Mouse (Mus musculus) kidney, postnatal 0 days (tissue): Measurements from ENCODE around the gene Pi4ka. TPM values are rescaled to one million over a fixed set of nuclear protein-coding genes. Genes with fewer than 3 reads are reported as not detected.

Experiments used
- ATAC-seq: fragments of 200-750 bp; cut with Nextera tagmentation; replicated peaks from 2 replicates; pipeline ENCODE4 v1.8.0; 2017; ENCODE audit warnings: low read depth, moderate number of reproducible peaks, moderate TSS enrichment, moderate library complexity; ENCODE audit not compliant: low FRiP score
- DNase-seq: peaks from one replicate; pipeline ENCODE4 v3.0.0-alpha.2; 2016; ENCODE audit warnings: low spot score
- H3K27ac ChIP-seq: fragments of 300-500 bp; sonication (generic); 2 replicates; pipeline ENCODE4 v1.5.1; 2014; ENCODE audit warnings: mild to moderate bottlenecking
- H3K27me3 ChIP-seq: fragments of 300-500 bp; sonication (generic); 2 replicates; pipeline ENCODE4 v1.6.1; 2014; ENCODE audit warnings: low read length, mixed read lengths; ENCODE audit not compliant: insufficient read depth
- H3K36me3 ChIP-seq: fragments of 300-500 bp; sonication (generic); 2 replicates; pipeline ENCODE4 v1.6.1; 2014; ENCODE audit warnings: low read length, mixed read lengths; ENCODE audit not compliant: insufficient read depth
- H3K4me1 ChIP-seq: fragments of 300-500 bp; sonication (generic); replicated peaks from 2 replicates; pipeline ENCODE4 v1.6.1; 2014; ENCODE audit warnings: antibody characterized with exemption, low read length, mixed read lengths; ENCODE audit not compliant: insufficient read depth
- H3K4me2 ChIP-seq: fragments of 300-500 bp; sonication (generic); 2 replicates; pipeline ENCODE4 v1.6.1; 2014; ENCODE audit warnings: mild to moderate bottlenecking, low read length, moderate library complexity, mixed read lengths
- H3K4me3 ChIP-seq: fragments of 300-500 bp; sonication (generic); replicated peaks from 2 replicates; pipeline ENCODE4 v1.5.1; 2014; ENCODE audit warnings: low read depth, low read length
- H3K9ac ChIP-seq: fragments of 300-500 bp; sonication (generic); 2 replicates; pipeline ENCODE4 v1.6.1; 2014; ENCODE audit warnings: low read depth, low read length
- H3K9me3 ChIP-seq: fragments of 300-500 bp; sonication (generic); replicated peaks from 2 replicates; pipeline ENCODE4 v1.6.1; 2016; ENCODE audit warnings: low read length, inconsistent platforms, mixed read lengths
- CTCF ChIP-seq: IDR thresholded peaks from 2 replicates; pipeline ENCODE4 v1.5.1; 2016; ENCODE audit warnings: antibody characterized with exemption, low read depth, mild to moderate bottlenecking, moderate library complexity
- WGBS: fragments of 180-500 bp; shearing (Covaris S2); extraction: QIAGEN DNeasy Blood & Tissue Kit; methylation state at CpG from one replicate; pipeline ENCODE4 v1.1.7; 2014; 5-methylcytosine and 5-hydroxymethylcytosine counted together
- polyA plus RNA-seq: library from polyadenylated mRNA; unstranded; fragments of >200 nt; fragmentation: Nextera tagmentation; extraction: Ambion mirVana; gene quantifications from 2 replicates; pipeline ENCODE4 v1.2.1, GENCODE M21; 2015

Pi4ka gene
- 27.3 and 28.5 TPM in 2 replicates for polyA plus RNA-seq

DNA sequence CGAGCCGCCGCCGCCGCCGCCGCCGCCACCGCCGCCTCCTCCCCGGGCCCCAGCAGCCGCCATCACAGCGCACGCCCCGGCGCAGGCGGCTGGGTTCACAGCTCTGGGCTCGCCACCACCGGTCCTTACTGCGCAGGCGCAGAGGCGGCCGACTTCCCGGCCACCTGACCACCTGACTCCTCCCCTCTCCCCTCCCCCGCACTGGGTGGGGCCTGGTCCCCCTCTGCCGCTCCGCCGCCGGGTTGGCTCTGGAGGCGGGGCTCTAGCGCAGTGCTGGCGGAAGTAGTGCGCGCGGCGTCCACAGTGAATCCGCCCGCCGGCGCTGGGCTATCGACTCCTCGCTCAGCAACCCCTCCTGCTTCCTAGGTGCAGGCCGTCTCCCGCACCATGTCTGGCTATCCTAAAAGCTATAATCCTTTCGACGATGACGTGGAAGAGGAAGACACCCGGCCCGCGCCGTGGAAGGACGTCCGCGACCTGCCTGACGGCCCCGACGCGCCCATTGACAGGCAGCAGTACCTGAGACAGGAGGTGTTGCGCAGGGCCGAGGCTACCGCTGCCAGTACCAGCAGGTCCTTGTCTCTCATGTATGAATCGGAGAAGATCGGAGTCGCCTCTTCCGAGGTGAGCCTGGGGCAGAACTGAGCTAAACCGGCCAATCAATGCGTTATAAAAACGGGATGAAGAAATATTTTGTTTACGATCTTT is at the start of gene Pi4ka, which contains the start of gene Snap29:
Gene Pi4ka (minus strand): TSS at position 579 of the 708 bp plus-strand sequence.
Gene Snap29 (plus strand): TSS at position 251 of the 708 bp plus-strand sequence.
- Histone ChIP-seq H3K27ac (peak within 1 kb of the TSS; percentile 63), H3K4me3 (peak within 1 kb of the TSS; percentile 73), H3K4me2 (peak within 1 kb of the TSS; percentile 78), H3K9ac (peak within 1 kb of the TSS; percentile 78), H3K9me3 (no peaks in the 10 kb centered on the region), H3K27me3 (no peaks in the 10 kb centered on the region), H3K36me3 (no peaks in the 10 kb centered on the region), H3K4me1 (peaks cover 7% of the 10 kb centered on the region; the same call in 1 of the 2 replicates)
- no peak for TF ChIP-seq CTCF
- under 1% methylated on average over 61 of the region's 69 CpGs for WGBS
- peak; percentile 99 for DNase-seq
- ATAC-seq: peak; percentile 97

GRCm38 (mm10) chr16:17452373-17452715 is 46.2 kb upstream of the Pi4ka start:
- Histone ChIP-seq H3K9me3 (no peaks in the 10 kb centered on the region), H3K27me3 (no peaks in the 10 kb centered on the region), H3K4me1 (peaks cover 8% of the 10 kb centered on the region), H3K4me3 (peak overlapping the region; percentile 76), H3K36me3 (peaks cover 1% of the 10 kb centered on the region; the same call in 1 of the 2 replicates), H3K4me2 (peak overlapping the region; percentile 75), H3K27ac (peak overlapping the region; percentile 95), H3K9ac (peak overlapping the region; percentile 88)
- TF ChIP-seq CTCF: no peak
- WGBS: under 1% methylated on average over 24 of the region's 24 CpGs
- peak; percentile 44 for ATAC-seq
- peak; percentile 68 for DNase-seq

- TF ChIP-seq CTCF: no peak
- H3K4me2 ChIP-seq: peak within 1 kb of the TSS; percentile 75
- peak within 1 kb of the TSS; percentile 95 for H3K27ac ChIP-seq
- H3K4me1 ChIP-seq: peaks cover 8% of the 10 kb centered on the region
- H3K9me3 ChIP-seq: no peaks in the 10 kb centered on the region
- DNase-seq (peak; percentile 99), ATAC-seq (peak; percentile 95)
- peak within 1 kb of the TSS; percentile 88 for H3K9ac ChIP-seq
- H3K4me3 ChIP-seq: peak within 1 kb of the TSS; percentile 76
- H3K27me3 ChIP-seq: no peaks in the 10 kb centered on the region
- under 1% methylated on average over 62 of the region's 63 CpGs for WGBS
- H3K36me3 ChIP-seq: no peaks in the 10 kb centered on the region; the same call in 1 of the 2 replicates
Measured at GRCm38 (mm10) chr16:17451541-17452372, 45.6 kb upstream of the Pi4ka start, which contains the start of gene Crkl. TSS of gene Crkl (plus strand) at chr16:17451987.

DNA sequence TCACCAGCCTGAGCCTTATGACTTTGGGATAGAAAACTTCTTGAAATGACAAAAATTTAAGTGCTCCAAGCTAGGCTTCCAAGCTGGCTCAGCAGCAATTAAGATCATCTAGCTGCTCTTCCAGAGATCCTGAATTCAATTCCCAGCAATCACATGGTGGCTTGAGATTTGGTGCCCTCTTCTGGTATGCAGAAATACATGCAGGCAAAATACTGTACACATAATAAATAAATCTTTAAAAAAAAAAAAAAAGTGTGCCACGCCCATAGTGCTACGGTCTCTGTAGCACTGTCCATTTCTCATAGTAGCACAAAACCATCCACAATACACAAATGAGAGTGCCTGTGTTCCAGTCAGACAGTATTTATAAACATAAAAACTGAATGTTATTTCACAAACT is 26.5 kb upstream of the Pi4ka start:
- Histone ChIP-seq H3K9ac (no peak overlapping the region), H3K4me2 (no peak overlapping the region), H3K27me3 (no peaks in the 10 kb centered on the region), H3K9me3 (no peaks in the 10 kb centered on the region), H3K4me3 (no peak overlapping the region), H3K36me3 (peaks cover 6% of the 10 kb centered on the region; the same call in 1 of the 2 replicates), H3K4me1 (no peaks in the 10 kb centered on the region), H3K27ac (no peak overlapping the region)
- DNase-seq (peak; percentile 31), ATAC-seq (no peak)
- 82% methylated on average over 2 of the region's 2 CpGs for WGBS
- TF ChIP-seq CTCF: peak; percentile 66

DNA sequence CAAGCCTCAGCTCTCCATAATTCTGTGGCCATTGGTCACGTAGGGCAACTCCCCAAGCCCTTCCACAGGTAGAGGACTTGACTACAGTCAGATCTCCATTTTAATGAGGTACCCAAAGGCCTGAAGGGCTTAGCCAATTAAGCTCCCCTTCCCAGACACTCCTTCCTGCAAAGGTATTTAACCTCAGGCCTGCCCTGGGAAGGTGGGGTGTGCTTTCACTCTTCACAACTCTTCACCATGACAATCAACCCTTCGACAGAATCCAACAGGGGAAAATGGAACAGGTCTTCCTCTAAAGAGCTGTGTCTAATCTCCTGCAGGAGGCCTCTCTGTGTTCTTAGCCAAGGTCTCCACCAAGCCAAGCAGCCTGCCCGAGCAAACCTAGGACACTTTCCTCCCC is 16.9 kb upstream of the Pi4ka start:
- ATAC-seq: no peak
- Histone ChIP-seq H3K27me3 (no peaks in the 10 kb centered on the region), H3K4me1 (no peaks in the 10 kb centered on the region), H3K4me2 (no peak overlapping the region), H3K36me3 (peaks cover 27% of the 10 kb centered on the region; the same call in 1 of the 2 replicates), H3K4me3 (no peak overlapping the region), H3K27ac (no peak overlapping the region), H3K9me3 (no peaks in the 10 kb centered on the region), H3K9ac (no peak overlapping the region)
- TF ChIP-seq CTCF: no peak
- 86% methylated on average over 3 of the region's 3 CpGs for WGBS
- DNase-seq: no peak

DNA sequence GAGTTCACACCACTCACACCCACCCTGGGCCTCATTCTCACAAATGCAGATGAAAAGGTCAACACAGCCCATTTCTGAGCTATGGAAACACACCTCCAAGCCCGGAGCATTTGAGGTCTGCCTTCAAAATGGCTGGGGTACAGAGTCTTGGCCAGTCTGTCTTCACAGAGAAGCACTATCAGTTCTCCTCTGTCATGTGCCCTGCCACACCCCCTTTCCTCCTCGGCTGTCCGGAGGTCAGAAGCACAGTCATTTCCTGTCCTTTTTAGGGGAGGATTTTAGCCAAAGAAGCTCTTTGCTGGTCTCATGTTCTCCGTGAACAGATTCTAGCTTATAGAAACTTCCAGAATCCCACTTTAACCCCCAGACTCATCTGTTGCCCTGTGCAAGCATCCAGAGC is 4.1 kb upstream of the Pi4ka start:
- 45% methylated on average over 4 of the region's 4 CpGs for WGBS
- DNase-seq: peak; percentile 21

More for the DNA sequence above, 4.1 kb upstream of the Pi4ka start:
- Histone ChIP-seq H3K27ac (no peak overlapping the region), H3K9ac (no peak overlapping the region), H3K27me3 (no peaks in the 10 kb centered on the region), H3K4me1 (peaks cover 7% of the 10 kb centered on the region; the same call in 1 of the 2 replicates), H3K9me3 (no peaks in the 10 kb centered on the region), H3K4me3 (no peak overlapping the region), H3K4me2 (no peak overlapping the region), H3K36me3 (no peaks in the 10 kb centered on the region)
- TF ChIP-seq CTCF: no peak
- ATAC-seq: no peak
